Mouse (Mus musculus) adrenal gland, postnatal 4 days (tissue): ENCODE results near the gene Eva1c. TPM values are rescaled to one million over a fixed set of nuclear protein-coding genes. Genes with fewer than 3 reads are reported as not detected.
A peak's percentile ranks its signal among the peaks of the same experiment; 100 is the strongest.
"Not testable (repeated sequence)": the region's sequence is repeated elsewhere in the genome, so short reads cannot be mapped to it uniquely, and the experiment has no call there.

Source experiments
- DNase-seq, 2 experiments: peaks; one replicate each; pipeline ENCODE4 v3.0.0; 2021 to 2022; ENCODE audit warnings: low spot score in 2 of 2, mixed read lengths in 2 of 2
- total RNA-seq, 2 experiments: library from RNA; stranded (reverse); gene quantifications; 2 replicates each; pipeline ENCODE4 v1.2.3; 2021

The Eva1c gene
- total RNA-seq, 2 experiments from 2014 or later, result 5.1 to 5.8 TPM

- DNase-seq, result not testable (repeated sequence)
These were observed 2.5 kb upstream of the Eva1c start for GRCm38 (mm10) chr16:90823986-90824385.

- DNase-seq, result no peak
These were observed 478 bp upstream of the Eva1c start for GRCm38 (mm10) chr16:90826041-90826440.

- no peak for DNase-seq
These were observed 979 bp downstream of the Eva1c start for GRCm38 (mm10) chr16:90827498-90827897.

- no peak for DNase-seq
These were observed 2.6 kb downstream of the Eva1c start for GRCm38 (mm10) chr16:90829136-90829535.

- peak; percentile 52 to 72 for DNase-seq
These were observed 3.6 kb downstream of the Eva1c start for GRCm38 (mm10) chr16:90829894-90830685.

GRCm38 (mm10) chr16:90830686-90831439 lies 4.3 kb downstream of the Eva1c start:
- peak; percentile 57 to 60 for DNase-seq

GRCm38 (mm10) chr16:90831676-90832075 lies 5.2 kb downstream of the Eva1c start:
- DNase-seq, result no peak

- DNase-seq, result no peak
These were observed 6.0 kb downstream of the Eva1c start for GRCm38 (mm10) chr16:90832495-90832894.

- DNase-seq, result no peak
These were observed 6.7 kb downstream of the Eva1c start for GRCm38 (mm10) chr16:90833041-90833791.

GRCm38 (mm10) chr16:90837431-90837830 lies 10.9 kb downstream of the Eva1c start:
- DNase-seq, result no peak

GRCm38 (mm10) chr16:90842164-90842563 lies 15.6 kb downstream of the Eva1c start:
- no peak for DNase-seq

- no peak for DNase-seq
These were observed 18.5 kb downstream of the Eva1c start for GRCm38 (mm10) chr16:90845038-90845437.

- no peak for DNase-seq
These were observed 19.1 kb downstream of the Eva1c start for GRCm38 (mm10) chr16:90845591-90845990.

GRCm38 (mm10) chr16:90848697-90849096 lies 22.2 kb downstream of the Eva1c start:
- DNase-seq, result no peak

GRCm38 (mm10) chr16:90849262-90849661 lies 22.7 kb downstream of the Eva1c start:
- no peak for DNase-seq

GRCm38 (mm10) chr16:90850881-90851280 lies 24.4 kb downstream of the Eva1c start:
- no peak for DNase-seq

GRCm38 (mm10) chr16:90851621-90852334 lies 25.3 kb downstream of the Eva1c start:
- no peak for DNase-seq

- DNase-seq, result no peak
These were observed 30.2 kb downstream of the Eva1c start for GRCm38 (mm10) chr16:90856552-90857200.

GRCm38 (mm10) chr16:90858206-90858605 lies 31.7 kb downstream of the Eva1c start:
- no peak for DNase-seq

GRCm38 (mm10) chr16:90863036-90863435 lies 36.5 kb downstream of the Eva1c start:
- no peak for DNase-seq
